Mouse (Mus musculus) C2C12 (cell line): ENCODE results near the gene Rptor. TPM values are rescaled to one million over a fixed set of nuclear protein-coding genes. Genes with fewer than 3 reads are reported as not detected.

Source experiments
- H3K27me3 ChIP-seq: one replicate; pipeline ENCODE4 v1.6.1; 2011; ENCODE audit not compliant: control insufficient read depth, insufficient read depth, insufficient read length
- H3K36me3 ChIP-seq: one replicate; pipeline ENCODE4 v1.6.1; 2011; ENCODE audit not compliant: control insufficient read depth, insufficient read depth
- H3K4me3 ChIP-seq: one replicate; pipeline ENCODE4 v1.5.1; 2011; ENCODE audit warnings: mild to moderate bottlenecking, control low read depth; ENCODE audit not compliant: poor library complexity, insufficient read depth, severe bottlenecking
- H3K79me2 ChIP-seq: one replicate; pipeline ENCODE4 v1.6.1; 2011; ENCODE audit not compliant: control insufficient read depth, insufficient read depth
- H3K79me3 ChIP-seq: one replicate; pipeline ENCODE4 v1.6.1; 2011; ENCODE audit warnings: low read depth, control low read depth
- H3ac ChIP-seq: one replicate; pipeline ENCODE3; 2011; ENCODE audit warnings: low read depth; ENCODE audit not compliant: control insufficient read depth, insufficient read length
- CEBPB ChIP-seq: IDR thresholded peaks from one replicate; pipeline ENCODE4 v1.6.1; 2011; ENCODE audit warnings: low read depth, mild to moderate bottlenecking, control low read depth, moderate library complexity
- CTCF ChIP-seq: IDR thresholded peaks from one replicate; pipeline ENCODE4 v1.5.1; 2011; ENCODE audit not compliant: control insufficient read depth, insufficient read depth, insufficient read length
- FOSL1 ChIP-seq: IDR thresholded peaks from one replicate; pipeline ENCODE4 v1.8.0; 2011; ENCODE audit warnings: mild to moderate bottlenecking, low read length; ENCODE audit not compliant: poor library complexity, insufficient read depth, severe bottlenecking
- MAX ChIP-seq: IDR thresholded peaks from one replicate; pipeline ENCODE4 v1.6.1; 2011; ENCODE audit warnings: mild to moderate bottlenecking, control low read depth
- MYOD1 ChIP-seq: IDR thresholded peaks from one replicate; pipeline ENCODE4 v1.6.1; 2011; ENCODE audit warnings: low read depth; ENCODE audit not compliant: control insufficient read depth, insufficient read length
- MYOG ChIP-seq: IDR thresholded peaks from one replicate; pipeline ENCODE4 v1.6.1; 2011; ENCODE audit not compliant: control insufficient read depth, insufficient read length; ENCODE audit errors: extremely low read depth
- USF1 ChIP-seq: IDR thresholded peaks from one replicate; pipeline ENCODE4 v1.6.1; 2011; ENCODE audit warnings: low read depth, mild to moderate bottlenecking, control low read depth, moderate library complexity
- polyA plus RNA-seq: library from polyadenylated mRNA; unstranded; fragments of >200 nt; fragmentation: generic; extraction: Trizol; gene quantifications from one replicate; pipeline ENCODE4 v1.2.1, GENCODE M21; 2012; ENCODE audit warnings: missing spikeins

Gene Rptor
- polyA plus RNA-seq, 1 experiment: 34.8 TPM

DNA sequence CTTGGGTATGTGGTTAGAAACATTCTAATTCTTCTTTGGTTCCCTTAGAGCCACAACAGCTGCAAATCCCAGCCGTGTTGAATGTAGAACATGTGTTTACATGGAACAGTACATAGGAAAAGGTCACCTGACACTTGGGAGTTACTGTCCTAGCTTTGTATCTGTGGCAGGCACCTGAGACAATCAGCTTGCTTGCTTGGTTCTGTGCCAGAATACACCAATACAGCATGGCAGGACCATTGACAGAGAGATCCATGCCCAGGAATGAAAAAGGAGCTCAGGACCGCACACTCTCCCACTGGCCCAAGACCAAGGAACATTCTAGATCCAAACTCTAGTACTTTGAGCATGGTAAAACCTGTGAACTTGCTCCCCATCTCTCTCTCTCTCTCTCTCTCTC is 132.4 kb downstream of the Rptor start:
- TF ChIP-seq CEBPB: no peak
- no peak for TF ChIP-seq MYOG
- no peak for TF ChIP-seq CTCF
- TF ChIP-seq MAX: no peak
- no peak overlapping the region for H3K4me3 ChIP-seq
- no peak overlapping the region for H3ac ChIP-seq
- no peaks in the 10 kb centered on the region for H3K27me3 ChIP-seq
- H3K36me3 ChIP-seq: peaks cover 17% of the 10 kb centered on the region
- H3K79me3 ChIP-seq: peaks cover 22% of the 10 kb centered on the region
- H3K79me2 ChIP-seq: peaks cover 98% of the 10 kb centered on the region

DNA sequence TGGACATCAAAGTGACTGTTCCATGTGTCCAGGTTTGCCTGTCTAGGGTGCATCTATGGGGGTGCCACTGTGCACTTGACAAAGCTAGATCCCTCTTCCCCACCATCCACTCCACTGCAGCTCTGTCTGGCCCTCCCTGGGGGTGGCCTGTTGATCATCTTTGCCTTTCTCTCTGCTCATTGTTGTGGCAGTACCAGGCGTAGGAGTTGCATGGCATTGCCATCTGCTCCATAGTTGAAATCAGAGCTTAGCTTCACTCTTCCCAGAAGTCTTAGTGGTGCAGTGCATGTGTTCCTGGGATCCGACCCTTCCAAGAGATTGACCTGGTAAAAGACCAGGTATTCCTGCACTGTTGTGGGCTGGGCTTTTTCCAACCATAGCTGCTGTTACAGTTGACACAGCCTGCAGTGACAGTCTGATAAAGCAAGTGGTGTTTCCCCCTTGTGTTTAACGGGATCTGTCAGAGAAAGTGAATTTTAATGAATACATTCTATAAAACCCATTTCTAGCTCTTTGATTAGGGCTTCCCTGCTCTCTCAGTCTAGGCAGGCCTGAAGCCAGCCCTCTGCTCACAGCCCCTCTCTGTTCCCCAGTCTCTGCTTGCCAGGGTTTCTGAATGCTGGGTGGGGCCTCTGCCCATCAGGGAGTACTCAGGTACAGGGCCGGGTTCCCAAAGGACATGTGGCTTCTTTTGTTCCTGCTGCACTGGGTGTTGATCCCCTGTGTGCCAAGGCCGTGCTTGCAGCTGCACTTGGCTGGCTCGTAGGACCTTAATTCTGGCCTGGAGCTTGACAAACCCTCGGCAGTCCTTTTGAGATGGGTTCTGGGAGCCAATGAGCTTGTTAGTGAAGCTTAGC is 136.5 kb downstream of the Rptor start:
- no peak overlapping the region for H3ac ChIP-seq
- peaks cover 17% of the 10 kb centered on the region for H3K79me3 ChIP-seq
- no peak for TF ChIP-seq CTCF
- no peak for TF ChIP-seq CEBPB
- TF ChIP-seq USF1: no peak
- H3K27me3 ChIP-seq: no peaks in the 10 kb centered on the region
- H3K36me3 ChIP-seq: peaks cover 13% of the 10 kb centered on the region
- H3K4me3 ChIP-seq: no peak overlapping the region
- H3K79me2 ChIP-seq: peaks cover 81% of the 10 kb centered on the region

DNA sequence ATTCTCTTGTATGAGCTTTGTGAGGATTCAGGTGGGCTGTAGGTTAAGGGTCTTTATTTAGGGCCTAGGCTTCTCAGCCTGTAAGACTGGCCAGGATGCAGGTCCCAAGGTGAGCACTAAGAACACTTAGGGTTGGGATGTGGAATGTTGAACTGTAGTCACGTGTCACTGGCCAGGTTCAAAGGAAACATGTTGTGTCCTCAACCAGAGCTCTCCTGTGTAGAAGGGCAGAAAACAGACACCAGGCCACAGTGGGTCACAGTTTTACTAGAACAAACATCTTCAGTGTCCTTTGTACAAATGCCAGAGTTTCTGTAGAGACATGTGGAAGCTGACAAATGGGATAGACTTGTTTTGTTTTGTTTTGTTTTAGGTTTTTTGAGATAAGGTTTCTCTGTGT is 138.7 kb downstream of the Rptor start:
- Histone ChIP-seq H3ac (no peak overlapping the region), H3K27me3 (no peaks in the 10 kb centered on the region), H3K4me3 (no peak overlapping the region), H3K79me2 (peaks cover 61% of the 10 kb centered on the region), H3K36me3 (peaks cover 17% of the 10 kb centered on the region), H3K79me3 (peaks cover 10% of the 10 kb centered on the region)
- TF ChIP-seq MAX (no peak), MYOG (no peak), USF1 (no peak), CEBPB (no peak), CTCF (no peak), MYOD1 (no peak), FOSL1 (no peak)

GRCm38 (mm10) chr11:119744436-119744835 is 141.7 kb downstream of the Rptor start:
- TF ChIP-seq CEBPB: no peak
- no peak for TF ChIP-seq MYOG
- no peak for TF ChIP-seq CTCF
- no peak for TF ChIP-seq MYOD1
- TF ChIP-seq MAX: no peak
- TF ChIP-seq FOSL1: no peak
- no peak for TF ChIP-seq USF1
- Histone ChIP-seq H3ac (no peak overlapping the region), H3K79me2 (peaks cover 38% of the 10 kb centered on the region), H3K79me3 (peaks cover 9% of the 10 kb centered on the region), H3K27me3 (no peaks in the 10 kb centered on the region), H3K36me3 (peaks cover 26% of the 10 kb centered on the region), H3K4me3 (no peak overlapping the region)

GRCm38 (mm10) chr11:119745333-119745732 is 142.6 kb downstream of the Rptor start:
- H3ac ChIP-seq: no peak overlapping the region
- H3K4me3 ChIP-seq: no peak overlapping the region
- peaks cover 26% of the 10 kb centered on the region for H3K36me3 ChIP-seq
- TF ChIP-seq MAX: no peak
- TF ChIP-seq USF1: no peak
- TF ChIP-seq MYOG: no peak
- no peak for TF ChIP-seq CTCF
- TF ChIP-seq CEBPB: no peak
- no peak for TF ChIP-seq MYOD1
- no peak for TF ChIP-seq FOSL1
- peaks cover 8% of the 10 kb centered on the region for H3K79me3 ChIP-seq
- H3K79me2 ChIP-seq: peaks cover 30% of the 10 kb centered on the region
- no peaks in the 10 kb centered on the region for H3K27me3 ChIP-seq

GRCm38 (mm10) chr11:119754459-119754858 is 151.8 kb downstream of the Rptor start:
- Histone ChIP-seq H3K79me2 (no peaks in the 10 kb centered on the region), H3K79me3 (peaks cover 4% of the 10 kb centered on the region), H3K36me3 (peaks cover 35% of the 10 kb centered on the region), H3K27me3 (no peaks in the 10 kb centered on the region), H3K4me3 (no peak overlapping the region), H3ac (no peak overlapping the region)
- TF ChIP-seq USF1: no peak
- TF ChIP-seq CTCF: no peak
- TF ChIP-seq MYOD1: no peak
- TF ChIP-seq CEBPB: no peak
- no peak for TF ChIP-seq MAX
- no peak for TF ChIP-seq FOSL1
- TF ChIP-seq MYOG: no peak
